Mouse (Mus musculus): Measurements from ENCODE around the gene Cdh24. TPM values are rescaled to one million over a fixed set of nuclear protein-coding genes. Genes with fewer than 3 reads are reported as not detected.
A peak's percentile ranks its signal among the peaks of the same experiment; 100 is the strongest.
"Not testable (repeated sequence)": the region's sequence is repeated elsewhere in the genome, so short reads cannot be mapped to it uniquely, and the experiment has no call there.

The Cdh24 gene
- total RNA-seq, 1 experiment from 2014 or later, result 1.5 TPM

- ATAC-seq (ENCODE audit: extremely low read depth, insufficient number of reproducible peaks, low FRiP score, poor library complexity, severe bottlenecking), result no peak
Measured at GRCm38 (mm10) chr14:54616226-54616825, 24.8 kb downstream of the Cdh24 start.

GRCm38 (mm10) chr14:54614130-54614529, 27.0 kb downstream of the Cdh24 start:
- ATAC-seq (ENCODE audit: extremely low read depth, insufficient number of reproducible peaks, low FRiP score, poor library complexity, severe bottlenecking), result not testable (repeated sequence)

GRCm38 (mm10) chr14:54610648-54611047, 30.5 kb downstream of the Cdh24 start:
- ATAC-seq (ENCODE audit: extremely low read depth, insufficient number of reproducible peaks, low FRiP score, poor library complexity, severe bottlenecking), result no peak

- ATAC-seq (ENCODE audit: extremely low read depth, insufficient number of reproducible peaks, low FRiP score, poor library complexity, severe bottlenecking), result 0 out of 2 replicates have a peak, but pooled peaks have one; percentile 41
Measured at GRCm38 (mm10) chr14:54609962-54610361, 31.2 kb downstream of the Cdh24 start.

GRCm38 (mm10) chr14:54609245-54609644, 31.9 kb downstream of the Cdh24 start:
- ATAC-seq (ENCODE audit: extremely low read depth, insufficient number of reproducible peaks, low FRiP score, poor library complexity, severe bottlenecking), result no peak

- no peak for ATAC-seq (ENCODE audit: extremely low read depth, insufficient number of reproducible peaks, low FRiP score, poor library complexity, severe bottlenecking)
Measured at GRCm38 (mm10) chr14:54607226-54607625, 33.9 kb downstream of the Cdh24 start.

GRCm38 (mm10) chr14:54605752-54606321, 35.3 kb downstream of the Cdh24 start, which contains the start of gene 4931414P19Rik:
Gene 4931414P19Rik (minus strand): TSS chr14:54605993.
- ATAC-seq (ENCODE audit: extremely low read depth, insufficient number of reproducible peaks, low FRiP score, poor library complexity, severe bottlenecking), result no peak

- no peak for ATAC-seq (ENCODE audit: extremely low read depth, insufficient number of reproducible peaks, low FRiP score, poor library complexity, severe bottlenecking)
Measured at GRCm38 (mm10) chr14:54603686-54604085, 37.5 kb downstream of the Cdh24 start.

- ATAC-seq (ENCODE audit: extremely low read depth, insufficient number of reproducible peaks, low FRiP score, poor library complexity, severe bottlenecking), result peak; percentile 100
Measured at GRCm38 (mm10) chr14:54603038-54603654, 38.0 kb downstream of the Cdh24 start.

- ATAC-seq (ENCODE audit: extremely low read depth, insufficient number of reproducible peaks, low FRiP score, poor library complexity, severe bottlenecking), result no peak
Measured at GRCm38 (mm10) chr14:54602613-54603012, 38.6 kb downstream of the Cdh24 start.

GRCm38 (mm10) chr14:54601601-54602000, 39.6 kb downstream of the Cdh24 start:
- no peak for ATAC-seq (ENCODE audit: extremely low read depth, insufficient number of reproducible peaks, low FRiP score, poor library complexity, severe bottlenecking)

- ATAC-seq (ENCODE audit: extremely low read depth, insufficient number of reproducible peaks, low FRiP score, poor library complexity, severe bottlenecking), result peak; percentile 39; the same call in 1 of the 2 replicates
Measured at GRCm38 (mm10) chr14:54597084-54597483, 44.1 kb downstream of the Cdh24 start.

- no peak for ATAC-seq (ENCODE audit: extremely low read depth, insufficient number of reproducible peaks, low FRiP score, poor library complexity, severe bottlenecking)
Measured at GRCm38 (mm10) chr14:54594631-54595414, 46.3 kb downstream of the Cdh24 start.

- no peak for ATAC-seq (ENCODE audit: extremely low read depth, insufficient number of reproducible peaks, low FRiP score, poor library complexity, severe bottlenecking)
Measured at GRCm38 (mm10) chr14:54594055-54594454, 47.1 kb downstream of the Cdh24 start.

- no peak for ATAC-seq (ENCODE audit: extremely low read depth, insufficient number of reproducible peaks, low FRiP score, poor library complexity, severe bottlenecking)
Measured at GRCm38 (mm10) chr14:54592319-54592934, 48.7 kb downstream of the Cdh24 start.

GRCm38 (mm10) chr14:54591056-54591455, 50.1 kb downstream of the Cdh24 start:
- no peak for ATAC-seq (ENCODE audit: extremely low read depth, insufficient number of reproducible peaks, low FRiP score, poor library complexity, severe bottlenecking)

GRCm38 (mm10) chr14:54583681-54584338, 57.4 kb downstream of the Cdh24 start:
- ATAC-seq (ENCODE audit: extremely low read depth, insufficient number of reproducible peaks, low FRiP score, poor library complexity, severe bottlenecking), result peak; percentile 64; the same call in 1 of the 2 replicates

- ATAC-seq (ENCODE audit: extremely low read depth, insufficient number of reproducible peaks, low FRiP score, poor library complexity, severe bottlenecking), result no peak
Measured at GRCm38 (mm10) chr14:54582536-54582935, 58.6 kb downstream of the Cdh24 start.
